Mouse (Mus musculus) neural tube, embryonic 11.5 days (tissue): Measurements from ENCODE around the gene Dapk1. TPM values are rescaled to one million over a fixed set of nuclear protein-coding genes. Genes with fewer than 3 reads are reported as not detected.

Source experiments
- ATAC-seq: fragments of 200-750 bp; cut with Nextera tagmentation; 2 replicates; pipeline ENCODE4 v1.8.0; 2017; ENCODE audit warnings: moderate number of reproducible peaks, mild to moderate bottlenecking, moderate TSS enrichment, moderate library complexity; ENCODE audit not compliant: insufficient read depth, low FRiP score, low TSS enrichment
- DNase-seq: peaks from one replicate; pipeline ENCODE4 v3.0.0-alpha.2; 2015; ENCODE audit warnings: low spot score
- H3K27ac ChIP-seq: fragments of 300-500 bp; sonication (generic); 2 replicates; pipeline ENCODE4 v1.5.1; 2014; ENCODE audit warnings: low read depth, mild to moderate bottlenecking, low read length
- H3K27me3 ChIP-seq: fragments of 300-500 bp; sonication (generic); 2 replicates; pipeline ENCODE4 v1.6.1; 2014; ENCODE audit warnings: mild to moderate bottlenecking, low read length, mixed read lengths; ENCODE audit not compliant: control insufficient read depth, insufficient read depth
- H3K36me3 ChIP-seq: fragments of 300-500 bp; sonication (generic); 2 replicates; pipeline ENCODE4 v1.6.1; 2014; ENCODE audit warnings: mild to moderate bottlenecking, low read length, moderate library complexity, mixed read lengths; ENCODE audit not compliant: control insufficient read depth, insufficient read depth
- H3K4me1 ChIP-seq: fragments of 300-500 bp; sonication (generic); 2 replicates; pipeline ENCODE4 v1.6.1; 2014; ENCODE audit warnings: low read length, mixed read lengths; ENCODE audit not compliant: control insufficient read depth, insufficient read depth
- H3K4me2 ChIP-seq: fragments of 300-500 bp; sonication (generic); 2 replicates; pipeline ENCODE4 v1.6.1; 2014; ENCODE audit warnings: low read depth, mild to moderate bottlenecking, moderate library complexity
- H3K4me3 ChIP-seq: fragments of 300-500 bp; sonication (generic); 2 replicates; pipeline ENCODE4 v1.5.1; 2014; ENCODE audit warnings: low read depth, low read length
- H3K9ac ChIP-seq: fragments of 300-500 bp; sonication (generic); 2 replicates; pipeline ENCODE4 v1.6.1; 2014; ENCODE audit warnings: mild to moderate bottlenecking, low read length
- H3K9me3 ChIP-seq: fragments of 300-500 bp; sonication (generic); 2 replicates; pipeline ENCODE4 v1.6.1; 2016; ENCODE audit warnings: low read length; ENCODE audit not compliant: control insufficient read depth
- WGBS: fragments of 180-500 bp; shearing (Covaris S2); extraction: QIAGEN DNeasy Blood & Tissue Kit; methylation state at CpG from one replicate; pipeline ENCODE4 v1.1.7; 2014; 5-methylcytosine and 5-hydroxymethylcytosine counted together
- polyA plus RNA-seq: library from polyadenylated mRNA; unstranded; fragments of >200 nt; fragmentation: Nextera tagmentation; extraction: Ambion mirVana; gene quantifications from 2 replicates; pipeline ENCODE4 v1.2.1, GENCODE M21; 2014

The Dapk1 gene
- polyA plus RNA-seq, 1 experiment from 2014 or later, result 21.6 TPM

- H3K4me3 ChIP-seq, result no peak overlapping the region
- ATAC-seq, result no peak
- WGBS, result 94% methylated on average over 7 of the region's 7 CpGs
Measured at GRCm38 (mm10) chr13:60750930-60751329, 149.2 kb downstream of the Dapk1 start.

GRCm38 (mm10) chr13:60753216-60753615 is 151.5 kb downstream of the Dapk1 start:
- no peak overlapping the region for H3K9ac ChIP-seq
- DNase-seq, result no peak
- no peaks in the 10 kb centered on the region for H3K27me3 ChIP-seq
- WGBS, result 97% methylated on average over 6 of the region's 6 CpGs
- no peak overlapping the region for H3K27ac ChIP-seq
- no peak overlapping the region for H3K4me2 ChIP-seq
- no peak overlapping the region for H3K4me3 ChIP-seq
- ATAC-seq, result no peak
- no peaks in the 10 kb centered on the region for H3K9me3 ChIP-seq
- peaks cover 3% of the 10 kb centered on the region for H3K36me3 ChIP-seq
- no peaks in the 10 kb centered on the region for H3K4me1 ChIP-seq

More at GRCm38 (mm10) chr13:60750930-60751329, 149.2 kb downstream of the Dapk1 start:
- DNase-seq, result no peak
- H3K27ac ChIP-seq, result no peak overlapping the region
- no peaks in the 10 kb centered on the region for H3K4me1 ChIP-seq
- H3K27me3 ChIP-seq, result no peaks in the 10 kb centered on the region
- H3K36me3 ChIP-seq, result peaks cover 3% of the 10 kb centered on the region
- H3K9ac ChIP-seq, result no peak overlapping the region
- no peaks in the 10 kb centered on the region for H3K9me3 ChIP-seq
- H3K4me2 ChIP-seq, result no peak overlapping the region

GRCm38 (mm10) chr13:60755251-60755650 is 153.5 kb downstream of the Dapk1 start:
- H3K4me1 ChIP-seq, result no peaks in the 10 kb centered on the region
- no peak overlapping the region for H3K4me2 ChIP-seq
- no peak overlapping the region for H3K9ac ChIP-seq
- no peak overlapping the region for H3K4me3 ChIP-seq
- no peaks in the 10 kb centered on the region for H3K27me3 ChIP-seq
- H3K36me3 ChIP-seq, result peaks cover 3% of the 10 kb centered on the region
- H3K9me3 ChIP-seq, result no peaks in the 10 kb centered on the region
- 57% methylated on average over 2 of the region's 2 CpGs for WGBS
- DNase-seq, result no peak
- H3K27ac ChIP-seq, result no peak overlapping the region
- no peak for ATAC-seq

- no peaks in the 10 kb centered on the region for H3K27me3 ChIP-seq
- H3K9me3 ChIP-seq, result no peaks in the 10 kb centered on the region
- no peak for ATAC-seq
- H3K4me3 ChIP-seq, result no peak overlapping the region
- 89% methylated on average over 13 of the region's 13 CpGs for WGBS
- DNase-seq, result no peak
- peaks cover 8% of the 10 kb centered on the region for H3K36me3 ChIP-seq
- H3K27ac ChIP-seq, result no peak overlapping the region
- H3K4me1 ChIP-seq, result no peaks in the 10 kb centered on the region
- H3K9ac ChIP-seq, result no peak overlapping the region
- no peak overlapping the region for H3K4me2 ChIP-seq
Measured at GRCm38 (mm10) chr13:60757292-60757691, 155.5 kb downstream of the Dapk1 start.

- no peak overlapping the region for H3K4me2 ChIP-seq
- DNase-seq, result peak; percentile 46
- peaks cover 10% of the 10 kb centered on the region for H3K36me3 ChIP-seq
- no peak overlapping the region for H3K27ac ChIP-seq
- no peaks in the 10 kb centered on the region for H3K27me3 ChIP-seq
- H3K9me3 ChIP-seq, result no peaks in the 10 kb centered on the region
- H3K9ac ChIP-seq, result no peak overlapping the region
- 46% methylated on average over 6 of the region's 6 CpGs for WGBS
- H3K4me3 ChIP-seq, result no peak overlapping the region
- no peaks in the 10 kb centered on the region for H3K4me1 ChIP-seq
- no peak for ATAC-seq
Measured at GRCm38 (mm10) chr13:60759136-60759535, 157.4 kb downstream of the Dapk1 start.

- no peaks in the 10 kb centered on the region for H3K4me1 ChIP-seq
- no peak overlapping the region for H3K9ac ChIP-seq
- 95% methylated on average over 12 of the region's 12 CpGs for WGBS
- H3K27me3 ChIP-seq, result no peaks in the 10 kb centered on the region
- no peak overlapping the region for H3K4me2 ChIP-seq
- no peak overlapping the region for H3K4me3 ChIP-seq
- H3K36me3 ChIP-seq, result peaks cover 10% of the 10 kb centered on the region
- DNase-seq (no peak), ATAC-seq (no peak)
- no peaks in the 10 kb centered on the region for H3K9me3 ChIP-seq
- H3K27ac ChIP-seq, result no peak overlapping the region
Measured at GRCm38 (mm10) chr13:60760392-60760791, 158.6 kb downstream of the Dapk1 start.

- H3K4me1 ChIP-seq, result no peaks in the 10 kb centered on the region
- H3K9me3 ChIP-seq, result no peaks in the 10 kb centered on the region
- WGBS, result 94% methylated on average over 17 of the region's 17 CpGs
- H3K4me3 ChIP-seq, result no peak overlapping the region
- no peaks in the 10 kb centered on the region for H3K27me3 ChIP-seq
- no peak overlapping the region for H3K4me2 ChIP-seq
- H3K36me3 ChIP-seq, result peaks cover 10% of the 10 kb centered on the region
- no peak overlapping the region for H3K9ac ChIP-seq
- no peak overlapping the region for H3K27ac ChIP-seq
- ATAC-seq (no peak), DNase-seq (no peak)
Measured at GRCm38 (mm10) chr13:60761161-60761560, 159.4 kb downstream of the Dapk1 start.

- 85% methylated on average over 3 of the region's 3 CpGs for WGBS
- DNase-seq, result no peak
Measured at GRCm38 (mm10) chr13:60780534-60780933, 178.8 kb downstream of the Dapk1 start.

GRCm38 (mm10) chr13:60783301-60783700 is 181.6 kb downstream of the Dapk1 start:
- H3K27ac ChIP-seq, result no peak overlapping the region
- no peaks in the 10 kb centered on the region for H3K27me3 ChIP-seq
- H3K9ac ChIP-seq, result no peak overlapping the region
- no peaks in the 10 kb centered on the region for H3K36me3 ChIP-seq
- DNase-seq (no peak), ATAC-seq (no peak)
- H3K4me2 ChIP-seq, result no peak overlapping the region
- no peaks in the 10 kb centered on the region for H3K4me1 ChIP-seq
- no peak overlapping the region for H3K4me3 ChIP-seq
- H3K9me3 ChIP-seq, result no peaks in the 10 kb centered on the region
- WGBS, result 88% methylated on average over 7 of the region's 7 CpGs

More at GRCm38 (mm10) chr13:60780534-60780933, 178.8 kb downstream of the Dapk1 start:
- Histone ChIP-seq H3K4me3 (no peak overlapping the region), H3K4me2 (no peak overlapping the region), H3K9ac (no peak overlapping the region), H3K9me3 (no peaks in the 10 kb centered on the region), H3K27me3 (no peaks in the 10 kb centered on the region), H3K36me3 (no peaks in the 10 kb centered on the region), H3K27ac (no peak overlapping the region), H3K4me1 (no peaks in the 10 kb centered on the region)
- ATAC-seq, result no peak
